Mouse (Mus musculus): ENCODE measurements at regions not wholly inside any gene's neighbourhood (a gene's known extent, or its start where the extent isn't known, plus 50 kb on each side); places are given as distances from the start of the nearest gene placed in this dataset.
A peak's percentile ranks its signal among the peaks of the same experiment; 100 is the strongest.

DNA sequence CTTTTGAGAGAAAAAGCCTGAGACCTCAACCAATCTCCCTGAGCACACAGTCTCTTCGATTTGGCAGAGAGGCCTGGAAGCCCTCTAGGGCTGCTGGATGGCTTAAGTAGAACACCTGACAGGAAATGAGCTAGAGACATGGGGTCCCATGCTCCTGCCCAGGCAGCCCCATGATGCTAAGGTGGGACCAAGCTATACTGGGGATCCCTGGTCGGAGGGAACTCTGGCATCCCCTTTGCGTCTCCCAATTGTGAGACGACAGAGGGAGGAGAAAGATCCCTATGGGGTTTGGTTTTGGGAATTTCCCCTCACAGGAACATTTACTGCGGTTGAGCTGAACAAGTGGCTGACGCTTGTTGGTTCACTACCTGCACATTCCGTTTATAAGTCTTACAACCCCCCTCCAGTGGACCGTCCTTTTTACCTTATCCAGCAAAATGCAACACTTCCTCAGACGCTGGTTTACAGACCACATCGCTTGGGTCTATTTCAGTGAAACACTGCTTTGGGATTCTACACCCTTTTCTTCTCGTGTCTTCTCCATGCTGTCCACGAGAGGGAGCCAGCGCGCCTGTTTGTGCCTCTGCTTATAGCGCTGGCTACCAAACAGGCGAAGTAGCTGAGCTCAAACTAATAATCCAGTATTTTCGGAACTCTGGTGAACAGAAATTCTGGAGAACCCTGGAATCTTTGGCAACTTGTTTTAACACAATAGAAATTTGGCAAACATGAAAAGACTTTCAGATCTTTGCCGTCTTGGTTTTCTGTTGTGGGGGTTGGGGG is 93.7 kb upstream of the Spred2 start:
- H3K9ac ChIP-seq (ENCODE audit: low read depth, low read length), result no peak overlapping the region
- H3K4me3 ChIP-seq (ENCODE audit: low read depth, low read length), result no peak overlapping the region
- no peaks in the 10 kb centered on the region for H3K27me3 ChIP-seq (replicated peaks; ENCODE audit: control insufficient read depth, insufficient read depth, low read length)
- H3K9me3 ChIP-seq (ENCODE audit: control insufficient read depth, low read length), result no peaks in the 10 kb centered on the region
- 18% methylated on average over 18 of the region's 18 CpGs for WGBS
- ATAC-seq (replicated peaks; ENCODE audit: low FRiP score) (no peak), DNase-seq (ENCODE audit: low spot score) (no peak)
- H3K27ac ChIP-seq (ENCODE audit: low read depth, low read length), result no peak overlapping the region
- peaks cover 4% of the 10 kb centered on the region; the same call in 1 of the 2 replicates for H3K4me1 ChIP-seq (replicated peaks; ENCODE audit: control insufficient read depth, insufficient read depth, low read length)
- no peaks in the 10 kb centered on the region for H3K36me3 ChIP-seq (ENCODE audit: control insufficient read depth, insufficient read depth, low read length)
- H3K4me2 ChIP-seq, result 0 out of 2 replicates have a peak overlapping the region, but pooled peaks have one; percentile 19

DNA sequence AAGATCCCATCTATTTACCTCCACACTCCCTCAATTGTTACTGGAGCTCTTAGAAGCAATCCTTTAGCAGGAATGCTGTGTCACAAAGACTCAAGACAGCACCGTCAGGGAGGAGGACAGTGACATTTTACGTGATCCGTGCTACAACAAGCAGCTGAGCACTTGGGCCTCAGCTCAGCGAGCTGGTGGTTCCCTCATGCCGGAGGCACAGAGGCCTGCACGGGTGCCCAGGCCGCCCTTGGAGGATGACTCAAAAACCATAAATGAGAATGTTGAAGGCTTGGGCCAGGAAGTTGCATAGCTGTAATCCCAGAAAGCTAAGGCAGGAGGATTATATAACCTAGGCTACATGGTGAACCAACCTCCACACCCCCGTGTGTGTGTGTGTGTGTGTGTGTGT is 89.6 kb upstream of the Spred2 start:
- DNase-seq (ENCODE audit: low spot score) (no peak), ATAC-seq (replicated peaks; ENCODE audit: low FRiP score) (no peak)
- Histone ChIP-seq H3K36me3 (ENCODE audit: control insufficient read depth, insufficient read depth, low read length) (no peaks in the 10 kb centered on the region), H3K4me1 (replicated peaks; ENCODE audit: control insufficient read depth, insufficient read depth, low read length) (peaks cover 1% of the 10 kb centered on the region; the same call in 1 of the 2 replicates), H3K9ac (ENCODE audit: low read depth, low read length) (no peak overlapping the region), H3K27ac (ENCODE audit: low read depth, low read length) (no peak overlapping the region), H3K27me3 (replicated peaks; ENCODE audit: control insufficient read depth, insufficient read depth, low read length) (no peaks in the 10 kb centered on the region), H3K9me3 (ENCODE audit: control insufficient read depth, low read length) (no peaks in the 10 kb centered on the region), H3K4me3 (ENCODE audit: low read depth, low read length) (no peak overlapping the region), H3K4me2 (no peak overlapping the region)
- WGBS, result 78% methylated on average over 8 of the region's 8 CpGs

GRCm38 (mm10) chr11:19835221-19835745 is 88.9 kb upstream of the Spred2 start:
- H3K4me1 ChIP-seq (replicated peaks; ENCODE audit: control insufficient read depth, insufficient read depth, low read length), result no peaks in the 10 kb centered on the region; the same call in 1 of the 2 replicates
- H3K4me2 ChIP-seq, result no peak overlapping the region
- ATAC-seq (replicated peaks; ENCODE audit: low FRiP score) (no peak), DNase-seq (ENCODE audit: low spot score) (no peak)
- H3K9ac ChIP-seq (ENCODE audit: low read depth, low read length), result no peak overlapping the region
- 47% methylated on average over 6 of the region's 6 CpGs for WGBS
- no peak overlapping the region for H3K27ac ChIP-seq (ENCODE audit: low read depth, low read length)
- H3K27me3 ChIP-seq (replicated peaks; ENCODE audit: control insufficient read depth, insufficient read depth, low read length), result no peaks in the 10 kb centered on the region
- H3K36me3 ChIP-seq (ENCODE audit: control insufficient read depth, insufficient read depth, low read length), result no peaks in the 10 kb centered on the region
- no peak overlapping the region for H3K4me3 ChIP-seq (ENCODE audit: low read depth, low read length)
- H3K9me3 ChIP-seq (ENCODE audit: control insufficient read depth, low read length), result no peaks in the 10 kb centered on the region

DNA sequence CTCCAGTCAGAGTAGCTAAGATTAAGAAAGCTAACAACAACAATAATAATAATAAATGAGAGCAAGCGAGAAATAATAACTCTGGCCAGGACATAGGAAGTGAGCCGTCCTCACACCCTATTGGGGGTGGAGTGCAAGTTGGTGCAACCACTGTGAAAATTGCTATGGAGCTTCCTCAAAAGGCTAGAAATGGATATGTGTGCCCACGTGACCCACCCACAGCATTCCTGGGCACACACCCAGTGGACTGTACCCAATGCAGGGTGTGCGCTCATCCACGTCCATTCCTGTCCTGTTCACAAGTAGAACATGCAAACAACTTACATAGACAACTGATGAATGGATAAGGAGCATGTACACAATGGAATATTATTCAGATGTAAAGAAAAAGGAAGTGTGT is 85.2 kb upstream of the Spred2 start:
- WGBS, result 87% methylated on average over 5 of the region's 5 CpGs
- Histone ChIP-seq H3K4me1 (replicated peaks; ENCODE audit: control insufficient read depth, insufficient read depth, low read length) (no peaks in the 10 kb centered on the region; the same call in 1 of the 2 replicates), H3K9ac (ENCODE audit: low read depth, low read length) (no peak overlapping the region), H3K27me3 (replicated peaks; ENCODE audit: control insufficient read depth, insufficient read depth, low read length) (no peaks in the 10 kb centered on the region), H3K4me3 (ENCODE audit: low read depth, low read length) (no peak overlapping the region), H3K4me2 (no peak overlapping the region), H3K9me3 (ENCODE audit: control insufficient read depth, low read length) (no peaks in the 10 kb centered on the region), H3K27ac (ENCODE audit: low read depth, low read length) (no peak overlapping the region), H3K36me3 (ENCODE audit: control insufficient read depth, insufficient read depth, low read length) (no peaks in the 10 kb centered on the region)
- DNase-seq (ENCODE audit: low spot score), result no peak
- no peak for ATAC-seq (replicated peaks; ENCODE audit: low FRiP score)

DNA sequence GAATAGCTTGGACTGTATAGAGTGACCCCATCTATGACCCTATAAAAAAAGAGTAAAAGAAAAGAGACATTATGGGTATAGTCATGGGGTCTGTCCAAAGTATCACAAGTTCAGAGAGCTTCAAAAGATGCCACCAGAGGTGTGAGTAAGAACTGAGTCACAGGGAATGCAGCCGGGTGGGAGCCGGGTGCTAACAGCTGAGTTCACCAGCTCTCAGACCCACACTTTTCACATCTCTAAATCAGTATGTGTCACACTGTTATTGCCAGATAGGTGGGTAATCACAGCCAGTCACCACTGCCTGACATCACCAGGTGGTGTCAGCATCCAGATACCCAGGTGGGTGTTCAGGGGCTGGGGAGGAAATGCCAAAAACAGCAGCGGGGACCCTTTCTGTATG is 81.1 kb upstream of the Spred2 start:
- WGBS, result 82% methylated on average over 3 of the region's 3 CpGs
- ATAC-seq (replicated peaks; ENCODE audit: low FRiP score), result no peak
- Histone ChIP-seq H3K27ac (ENCODE audit: low read depth, low read length) (no peak overlapping the region), H3K36me3 (ENCODE audit: control insufficient read depth, insufficient read depth, low read length) (no peaks in the 10 kb centered on the region), H3K9me3 (ENCODE audit: control insufficient read depth, low read length) (no peaks in the 10 kb centered on the region), H3K27me3 (replicated peaks; ENCODE audit: control insufficient read depth, insufficient read depth, low read length) (no peaks in the 10 kb centered on the region), H3K4me2 (no peak overlapping the region), H3K9ac (ENCODE audit: low read depth, low read length) (no peak overlapping the region), H3K4me1 (replicated peaks; ENCODE audit: control insufficient read depth, insufficient read depth, low read length) (no peaks in the 10 kb centered on the region), H3K4me3 (ENCODE audit: low read depth, low read length) (no peak overlapping the region)
- DNase-seq (ENCODE audit: low spot score), result no peak

- no peak for DNase-seq (ENCODE audit: low spot score)
- no peak for ATAC-seq (replicated peaks; ENCODE audit: low FRiP score)
- H3K36me3 ChIP-seq (ENCODE audit: control insufficient read depth, insufficient read depth, low read length), result no peaks in the 10 kb centered on the region
These were observed 76.3 kb upstream of the Spred2 start for GRCm38 (mm10) chr11:19847910-19848309.

GRCm38 (mm10) chr11:19848412-19848811 is 75.8 kb upstream of the Spred2 start:
- no peak overlapping the region for H3K27ac ChIP-seq (ENCODE audit: low read depth, low read length)
- ATAC-seq (replicated peaks; ENCODE audit: low FRiP score) (no peak), DNase-seq (ENCODE audit: low spot score) (no peak)
- WGBS, result 56% methylated on average over 6 of the region's 6 CpGs
- no peaks in the 10 kb centered on the region for H3K9me3 ChIP-seq (ENCODE audit: control insufficient read depth, low read length)
- H3K36me3 ChIP-seq (ENCODE audit: control insufficient read depth, insufficient read depth, low read length), result no peaks in the 10 kb centered on the region
- H3K4me3 ChIP-seq (ENCODE audit: low read depth, low read length), result no peak overlapping the region
- H3K27me3 ChIP-seq (replicated peaks; ENCODE audit: control insufficient read depth, insufficient read depth, low read length), result no peaks in the 10 kb centered on the region
- no peaks in the 10 kb centered on the region for H3K4me1 ChIP-seq (replicated peaks; ENCODE audit: control insufficient read depth, insufficient read depth, low read length)
- no peak overlapping the region for H3K9ac ChIP-seq (ENCODE audit: low read depth, low read length)
- H3K4me2 ChIP-seq, result no peak overlapping the region

More at GRCm38 (mm10) chr11:19847910-19848309, 76.3 kb upstream of the Spred2 start:
- Histone ChIP-seq H3K27ac (ENCODE audit: low read depth, low read length) (no peak overlapping the region), H3K27me3 (replicated peaks; ENCODE audit: control insufficient read depth, insufficient read depth, low read length) (no peaks in the 10 kb centered on the region), H3K4me2 (no peak overlapping the region), H3K9ac (ENCODE audit: low read depth, low read length) (no peak overlapping the region), H3K4me1 (replicated peaks; ENCODE audit: control insufficient read depth, insufficient read depth, low read length) (no peaks in the 10 kb centered on the region), H3K4me3 (ENCODE audit: low read depth, low read length) (no peak overlapping the region), H3K9me3 (ENCODE audit: control insufficient read depth, low read length) (no peaks in the 10 kb centered on the region)
- 83% methylated on average over 6 of the region's 6 CpGs for WGBS

GRCm38 (mm10) chr11:19849347-19849811 is 74.8 kb upstream of the Spred2 start:
- Histone ChIP-seq H3K4me1 (replicated peaks; ENCODE audit: control insufficient read depth, insufficient read depth, low read length) (no peaks in the 10 kb centered on the region), H3K9me3 (ENCODE audit: control insufficient read depth, low read length) (no peaks in the 10 kb centered on the region), H3K27ac (ENCODE audit: low read depth, low read length) (no peak overlapping the region), H3K4me2 (no peak overlapping the region), H3K9ac (ENCODE audit: low read depth, low read length) (no peak overlapping the region), H3K36me3 (ENCODE audit: control insufficient read depth, insufficient read depth, low read length) (no peaks in the 10 kb centered on the region), H3K4me3 (ENCODE audit: low read depth, low read length) (no peak overlapping the region), H3K27me3 (replicated peaks; ENCODE audit: control insufficient read depth, insufficient read depth, low read length) (no peaks in the 10 kb centered on the region)
- 71% methylated on average over 4 of the region's 4 CpGs for WGBS
- DNase-seq (ENCODE audit: low spot score), result no peak
- no peak for ATAC-seq (replicated peaks; ENCODE audit: low FRiP score)

All from liver, embryonic 11.5 days (tissue).